Mouse (Mus musculus) fat pad, adult 2 months (tissue): ENCODE data around the gene Cacng4.
A peak's percentile ranks its signal among the peaks of the same experiment; 100 is the strongest.

Experiments
- DNase-seq: peaks from one replicate; pipeline ENCODE4 v3.0.0-alpha.2; 2011; ENCODE audit warnings: low read depth, low spot score; ENCODE audit errors: extremely low read depth

The Cacng4 gene

DNA sequence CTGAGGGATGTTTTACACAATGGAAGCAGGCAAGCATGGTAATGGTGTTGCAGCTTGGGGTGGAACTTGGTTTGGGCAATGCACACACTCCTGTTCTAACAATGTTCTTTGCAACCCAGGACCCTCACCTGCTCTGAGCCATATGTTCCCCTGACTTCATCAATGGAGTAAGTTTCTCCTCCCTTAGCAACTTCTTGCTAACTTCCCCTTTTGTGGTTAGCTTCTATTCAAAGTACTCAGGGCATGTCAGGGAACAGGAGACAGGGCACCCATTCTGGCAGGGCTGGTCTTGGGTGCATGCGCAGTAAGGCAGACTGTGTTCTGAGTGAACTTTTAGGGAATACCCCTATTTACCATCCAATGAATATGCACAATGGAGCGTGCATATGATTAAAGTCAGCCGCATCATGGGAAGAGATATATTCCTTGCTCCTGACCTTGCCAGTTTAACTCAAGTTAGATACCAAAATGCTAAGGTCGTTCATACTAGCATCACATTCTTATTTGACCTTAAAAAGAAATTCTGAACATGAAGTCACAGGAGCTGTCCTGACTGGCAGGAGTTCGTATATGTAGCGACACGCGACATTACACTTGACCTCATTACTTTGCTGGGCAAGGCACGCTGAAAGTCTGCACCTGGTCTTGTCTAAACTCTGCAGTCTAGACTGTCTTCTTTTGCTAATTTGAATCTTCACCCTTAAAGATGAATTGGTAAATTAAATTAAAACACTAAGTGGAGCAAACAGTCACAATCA, 73.9 kb downstream of the Cacng4 start:
- DNase-seq, result no peak

- no peak for DNase-seq
Measured at GRCm38 (mm10) chr11:107716332-107716938, 77.9 kb downstream of the Cacng4 start, which contains the start of gene Cacng1. Cacng1 (minus strand) TSS chr11:107716522.

- DNase-seq, result peak; percentile 30
Measured at GRCm38 (mm10) chr11:107714368-107714767, 80.0 kb downstream of the Cacng4 start.

DNA sequence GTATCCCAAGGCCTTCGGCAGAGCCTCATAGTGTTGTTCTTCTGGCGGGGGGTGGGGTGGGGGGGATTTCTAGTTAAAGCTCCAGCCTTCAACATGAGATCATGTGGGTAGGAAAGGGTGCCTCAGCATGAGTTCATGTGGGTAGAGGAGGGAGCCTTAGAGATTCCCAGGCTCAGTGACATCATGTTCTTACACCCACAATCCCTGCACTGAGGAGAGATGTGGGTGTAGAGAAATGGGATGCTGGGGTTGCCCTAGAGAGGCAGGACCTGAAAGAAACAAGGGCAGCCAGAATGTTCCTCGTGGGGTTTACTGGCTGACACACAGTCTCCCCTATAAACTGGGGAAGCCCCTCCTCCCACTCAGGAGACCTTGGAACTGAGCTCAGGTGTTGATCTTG, 84.0 kb downstream of the Cacng4 start:
- no peak for DNase-seq

DNA sequence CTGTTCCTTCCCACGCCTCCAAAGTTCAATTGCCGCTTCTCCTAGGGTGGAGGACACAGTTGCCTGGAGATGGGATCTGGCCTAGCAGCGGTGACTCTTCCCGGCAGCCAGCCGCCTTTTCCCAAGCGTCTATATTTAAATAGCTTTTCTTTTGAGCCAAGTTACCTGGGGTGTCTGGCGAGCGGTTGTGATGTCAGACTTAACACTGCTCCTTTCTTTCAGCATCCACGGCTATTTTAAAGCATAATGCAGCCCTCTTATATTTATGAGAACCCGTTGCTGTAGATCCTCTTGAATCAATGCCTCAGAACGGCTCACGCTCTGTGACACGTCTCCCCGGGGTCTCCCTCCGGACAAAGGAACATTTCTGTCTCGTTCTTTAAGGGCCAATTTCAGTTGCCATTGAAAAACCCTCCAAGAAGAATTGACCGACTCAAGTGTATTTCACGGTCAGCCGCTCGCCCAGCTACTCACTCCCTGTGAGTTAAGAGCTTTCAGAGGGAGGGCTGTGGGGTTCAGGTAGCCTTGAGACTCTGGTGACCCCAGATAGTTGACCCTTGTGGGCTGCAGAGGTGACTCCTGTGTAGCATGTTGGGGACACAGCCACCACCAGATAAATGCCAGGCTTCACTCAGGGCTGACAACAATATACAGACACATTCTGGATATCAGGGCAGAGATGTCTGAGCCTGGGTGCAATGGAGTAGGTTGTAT, 86.3 kb downstream of the Cacng4 start:
- no peak for DNase-seq

GRCm38 (mm10) chr11:107705476-107706074, 88.8 kb downstream of the Cacng4 start:
- DNase-seq, result peak; percentile 28

DNA sequence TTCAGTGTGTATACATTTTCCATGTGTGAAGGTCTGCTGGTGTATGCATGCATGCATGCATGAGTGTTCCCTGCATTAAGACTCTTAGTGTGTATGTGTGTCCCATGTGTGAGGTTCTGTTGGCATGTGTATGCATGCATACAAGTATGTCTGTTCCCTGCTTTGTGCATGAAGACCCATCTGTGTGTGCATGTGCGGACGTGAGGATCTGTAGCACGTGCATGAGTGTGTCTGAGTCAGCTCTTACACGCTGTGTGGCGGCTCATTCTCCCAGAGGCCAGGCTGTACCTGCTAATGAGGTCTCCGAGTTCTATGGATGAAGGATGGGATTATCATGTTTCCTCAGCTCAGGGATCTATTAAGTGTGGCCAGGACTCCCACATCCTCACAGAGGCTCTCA, 89.3 kb downstream of the Cacng4 start:
- no peak for DNase-seq

DNA sequence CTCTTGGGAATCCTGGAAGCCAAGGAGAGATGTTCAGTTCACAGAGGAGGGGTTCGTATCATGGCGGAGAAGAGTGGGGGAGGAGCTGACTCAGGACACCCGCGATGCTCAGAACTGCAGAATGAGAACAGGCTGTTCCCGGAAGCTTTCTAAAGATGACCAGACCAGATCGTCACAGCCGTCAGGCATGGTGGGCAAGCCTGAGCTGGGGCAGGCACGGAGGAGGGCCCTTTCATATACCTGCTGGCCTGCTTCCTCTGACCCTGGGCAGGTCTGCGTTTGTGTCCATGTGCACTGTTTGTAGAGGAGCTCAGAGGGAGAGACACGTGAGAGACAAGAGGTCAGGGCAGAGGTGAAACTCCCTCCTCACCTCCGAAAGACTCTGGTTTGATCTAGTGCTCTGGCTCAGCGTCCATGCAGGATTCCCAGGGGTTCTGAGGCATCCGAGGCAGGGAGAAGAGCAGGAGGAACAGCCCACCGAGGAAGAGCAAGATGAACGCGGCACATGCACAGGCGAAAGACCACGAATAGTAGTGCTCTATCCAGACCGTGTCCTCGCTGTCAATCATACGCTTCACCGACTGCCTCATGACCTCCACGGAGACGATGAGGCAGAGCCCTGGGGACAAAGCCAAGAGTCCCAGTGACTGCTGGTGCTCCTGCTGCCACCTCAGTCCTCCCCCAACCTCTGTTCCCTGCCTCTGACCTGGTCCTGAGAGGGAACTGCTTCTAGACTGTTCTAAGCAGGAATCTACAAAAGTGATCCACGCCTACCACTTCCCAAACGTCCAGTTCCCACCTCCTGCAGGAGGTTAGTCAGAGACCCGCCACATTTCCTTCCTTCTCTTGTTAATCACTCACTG, 90.9 kb downstream of the Cacng4 start:
- DNase-seq, result no peak

DNA sequence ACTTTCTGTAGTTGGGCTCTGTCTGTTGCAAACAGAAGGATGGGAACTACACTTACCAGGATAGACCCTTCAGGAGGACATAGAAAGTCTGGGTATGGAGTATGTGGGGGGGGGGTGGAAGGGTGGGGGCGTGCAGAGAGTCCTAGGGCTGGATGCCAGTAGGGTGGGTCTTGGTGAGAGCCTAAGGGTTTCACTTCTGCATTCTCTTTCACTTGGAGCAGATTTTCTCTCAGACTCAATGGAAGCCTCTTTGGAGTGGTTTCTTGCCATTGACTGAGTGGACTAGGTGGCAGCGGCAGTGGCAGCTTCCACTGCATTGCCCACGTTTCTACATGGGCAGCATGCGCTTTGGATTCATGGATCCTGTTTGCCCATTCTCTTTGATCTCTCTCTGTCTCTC, 94.4 kb downstream of the Cacng4 start:
- no peak for DNase-seq

DNA sequence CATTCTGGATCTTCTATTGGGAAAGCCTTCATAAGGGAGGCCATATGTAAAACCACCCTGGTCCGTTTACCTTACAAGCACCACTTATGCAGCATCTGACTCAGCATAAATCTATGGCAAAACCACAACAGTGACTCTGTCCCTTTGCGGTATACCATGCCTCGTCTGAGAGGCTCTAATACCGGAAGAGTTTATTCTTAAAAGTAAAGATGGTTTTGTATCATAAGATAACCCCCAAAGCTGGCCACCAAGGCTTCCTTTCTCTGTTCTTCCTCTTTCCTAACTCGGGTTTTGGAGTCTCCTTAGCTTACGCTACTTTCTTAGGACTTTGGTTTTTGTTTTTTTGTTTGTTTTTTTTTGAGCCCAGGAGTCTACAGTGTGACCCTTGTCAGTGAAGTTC, 101.0 kb downstream of the Cacng4 start:
- no peak for DNase-seq

DNA sequence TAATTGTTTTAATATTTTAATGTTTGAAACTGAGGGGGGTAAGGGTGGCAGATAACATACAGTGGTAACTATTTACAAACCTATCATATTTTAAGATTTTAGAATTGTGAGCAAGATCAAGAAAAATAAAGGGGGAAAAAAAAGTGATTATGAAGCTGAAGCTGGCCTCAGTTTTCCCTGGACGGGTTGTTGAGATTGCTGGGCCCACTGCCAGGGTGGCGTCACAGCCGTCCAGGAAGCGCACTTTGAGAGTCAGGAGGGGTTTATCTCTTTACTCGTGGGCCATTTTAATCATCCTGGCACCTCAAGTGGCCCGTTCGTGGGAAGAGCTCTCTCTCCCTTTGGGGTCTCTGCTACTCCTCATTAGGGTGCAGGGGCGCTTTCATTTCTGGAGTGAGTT, 102.8 kb downstream of the Cacng4 start:
- DNase-seq, result no peak

- no peak for DNase-seq
Measured at GRCm38 (mm10) chr11:107688480-107688879, 105.9 kb downstream of the Cacng4 start.

- DNase-seq, result no peak
Measured at GRCm38 (mm10) chr11:107686290-107686689, 108.1 kb downstream of the Cacng4 start.

DNA sequence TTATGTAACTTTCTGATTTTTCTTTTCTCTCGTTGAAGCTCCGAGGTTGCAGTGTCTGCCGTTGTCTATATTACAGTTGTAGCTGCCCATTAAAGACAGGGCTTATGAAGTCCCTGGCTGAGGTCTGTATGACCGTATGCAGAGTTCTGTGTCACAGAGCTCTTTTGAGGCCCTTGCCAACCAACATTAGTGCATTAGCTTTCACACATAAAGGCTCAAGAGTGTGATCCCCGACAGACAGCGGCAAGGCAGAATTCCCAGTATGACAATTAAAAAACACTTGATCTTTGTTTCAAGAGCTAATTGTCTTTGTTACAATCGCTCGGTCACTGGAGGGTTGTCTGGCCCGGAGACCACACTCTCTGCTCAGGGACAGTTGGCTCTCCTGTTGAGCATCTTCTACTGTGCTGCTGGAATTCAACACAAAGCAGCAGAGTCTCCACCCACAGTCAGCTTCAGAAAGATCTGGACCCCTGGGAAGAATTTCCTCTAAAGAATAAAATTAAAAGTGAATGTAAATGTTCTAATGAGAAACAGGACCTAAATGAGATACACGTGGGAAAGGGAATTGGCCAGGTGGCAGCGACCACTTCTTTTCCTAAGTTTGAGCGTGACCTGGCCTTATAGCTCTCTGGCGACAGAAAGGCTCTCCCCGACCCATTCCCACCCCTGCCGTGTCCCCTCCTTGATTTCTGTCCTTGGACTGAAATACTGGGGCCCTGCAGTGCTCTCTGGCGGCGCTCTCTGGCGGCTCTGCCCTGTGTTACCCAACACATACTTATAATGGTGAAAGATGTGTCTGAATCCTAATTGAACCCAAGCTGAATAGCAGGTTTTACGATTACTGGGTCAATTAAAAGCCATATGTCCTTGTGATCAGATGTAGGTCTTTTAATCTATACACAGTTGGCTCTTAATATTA, 110.6 kb downstream of the Cacng4 start:
- DNase-seq, result no peak

GRCm38 (mm10) chr11:107682694-107683355, 111.5 kb downstream of the Cacng4 start:
- no peak for DNase-seq
